Mouse (Mus musculus) bone marrow macrophage, adult 2 months (primary cell): ENCODE measurements around the gene Frat2.

ENCODE experiments used
- CTCF ChIP-seq: IDR thresholded peaks from 2 replicates; pipeline ENCODE4 v1.5.1; 2012; ENCODE audit warnings: low read depth, mild to moderate bottlenecking, low read length, moderate library complexity
- POLR2A ChIP-seq: IDR thresholded peaks from 2 replicates; pipeline ENCODE4 v1.6.1; 2012; ENCODE audit warnings: mild to moderate bottlenecking, low read depth, low read length, borderline replicate concordance

DNA sequence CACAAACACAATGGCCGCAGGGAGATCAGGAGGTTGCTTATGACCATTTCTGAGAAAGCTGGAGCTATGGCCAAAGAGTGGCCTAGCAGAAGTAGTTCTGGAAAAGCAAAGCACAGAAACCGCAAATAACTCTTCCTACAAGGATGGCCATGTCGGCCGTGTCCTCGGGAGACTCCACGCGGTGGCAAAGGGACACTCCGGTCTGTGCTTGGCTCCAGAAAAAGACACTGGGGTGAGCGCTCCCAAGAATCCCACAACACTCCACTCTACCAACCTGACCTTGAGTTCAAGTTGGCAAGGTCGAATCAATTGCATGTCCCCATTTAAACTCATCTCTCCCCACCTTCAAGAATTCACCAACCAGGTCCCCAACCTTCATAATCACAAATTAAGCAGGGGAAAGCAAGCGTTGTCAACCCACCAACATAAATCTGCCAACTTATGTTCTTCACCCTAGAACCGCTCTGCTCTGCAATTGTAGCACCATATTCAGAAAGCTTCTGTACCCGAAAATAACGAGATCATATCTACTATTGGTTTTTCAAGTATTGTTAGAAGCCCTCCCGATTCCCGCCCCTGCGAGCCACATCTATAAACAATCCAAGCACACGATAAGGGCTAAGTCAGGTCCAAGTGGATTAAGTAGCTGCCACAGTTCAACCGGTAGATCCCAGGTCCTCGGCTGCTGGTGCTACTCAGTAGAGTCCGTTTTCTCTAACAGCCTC, 1.4 kb downstream of the Frat2 start:
- TF ChIP-seq CTCF (no peak; the same call in 1 of the 2 replicates), POLR2A (no peak)
